Mouse (Mus musculus): Measurements from ENCODE around the gene Nudt6.

Gene Nudt6

GRCm38 (mm10) chr3:37383096-37383765 is 36.8 kb downstream of the Nudt6 start:
- DNase-seq (ENCODE audit: low read depth, low spot score), result no peak

- no peak for DNase-seq (ENCODE audit: low read depth, low spot score)
These were observed 38.6 kb downstream of the Nudt6 start for GRCm38 (mm10) chr3:37381457-37381856.

- DNase-seq (ENCODE audit: low read depth, low spot score), result no peak
These were observed 39.8 kb downstream of the Nudt6 start for GRCm38 (mm10) chr3:37379930-37380881.

- no peak for DNase-seq (ENCODE audit: low read depth, low spot score)
These were observed 40.8 kb downstream of the Nudt6 start for GRCm38 (mm10) chr3:37379201-37379600.

GRCm38 (mm10) chr3:37378412-37378811 is 41.6 kb downstream of the Nudt6 start:
- no peak for DNase-seq (ENCODE audit: low read depth, low spot score)

GRCm38 (mm10) chr3:37377926-37378325 is 42.1 kb downstream of the Nudt6 start:
- no peak for DNase-seq (ENCODE audit: low read depth, low spot score)

GRCm38 (mm10) chr3:37373712-37374111 is 46.3 kb downstream of the Nudt6 start:
- no peak for DNase-seq (ENCODE audit: low read depth, low spot score)

GRCm38 (mm10) chr3:37370407-37370806 is 49.6 kb downstream of the Nudt6 start:
- DNase-seq (ENCODE audit: low read depth, low spot score), result peak; percentile 88

GRCm38 (mm10) chr3:37366381-37367053 is 53.5 kb downstream of the Nudt6 start:
- no peak for DNase-seq (ENCODE audit: low read depth, low spot score)

- DNase-seq (ENCODE audit: low read depth, low spot score), result no peak
These were observed 54.0 kb downstream of the Nudt6 start for GRCm38 (mm10) chr3:37365976-37366375.

- no peak for DNase-seq (ENCODE audit: low read depth, low spot score)
These were observed 54.9 kb downstream of the Nudt6 start for GRCm38 (mm10) chr3:37365144-37365543.

- peak; percentile 85 for DNase-seq (ENCODE audit: low read depth, low spot score)
These were observed 59.3 kb downstream of the Nudt6 start for GRCm38 (mm10) chr3:37360729-37361128.
